Mouse (Mus musculus): ENCODE measurements around the gene Lamb2. TPM values are rescaled to one million over a fixed set of nuclear protein-coding genes. Genes with fewer than 3 reads are reported as not detected.

Lamb2 gene
- polyA plus RNA-seq, 1 experiment from 2014 or later: 70.2 TPM

GRCm38 (mm10) chr9:108461675-108462074 is 17.9 kb upstream of the Lamb2 start:
- WGBS: 85% methylated on average over 5 of the region's 5 CpGs
- Histone ChIP-seq H3K27me3 (no peaks in the 10 kb centered on the region), H3K4me1 (peaks cover 20% of the 10 kb centered on the region), H3K4me2 (replicated peaks) (peak overlapping the region; percentile 66), H3K4me3 (replicated peaks) (peak overlapping the region; percentile 92), H3K9me3 (replicated peaks) (no peaks in the 10 kb centered on the region), H3K36me3 (peaks cover 45% of the 10 kb centered on the region), H3K27ac (replicated peaks) (no peak overlapping the region), H3K9ac (no peak overlapping the region; the same call in 1 of the 2 replicates)
- no peak for ATAC-seq (ENCODE audit: insufficient number of reproducible peaks, low FRiP score, low TSS enrichment, low read depth)

DNA sequence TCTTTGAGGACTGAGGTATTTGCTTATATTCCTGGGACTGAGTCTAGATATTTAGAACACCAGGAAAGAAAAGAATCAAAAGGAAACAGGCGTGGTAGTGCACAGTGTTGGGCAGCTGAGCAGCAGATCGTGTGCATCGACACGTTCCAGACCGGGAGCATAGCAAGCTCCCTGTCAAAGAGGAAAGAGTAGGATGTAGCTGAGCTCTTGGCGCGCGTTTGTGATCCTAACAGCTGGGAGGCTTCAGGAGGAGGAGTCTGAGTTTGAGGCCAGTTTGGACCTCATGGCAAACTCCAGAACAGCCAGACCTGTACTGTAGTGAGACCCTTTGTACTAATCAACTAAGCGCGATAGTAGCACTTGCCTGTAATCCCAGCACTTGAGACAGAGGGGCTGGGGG is 17.3 kb upstream of the Lamb2 start:
- Histone ChIP-seq H3K4me3 (replicated peaks) (peak overlapping the region; percentile 92), H3K4me1 (peaks cover 20% of the 10 kb centered on the region), H3K9me3 (replicated peaks) (no peaks in the 10 kb centered on the region), H3K4me2 (replicated peaks) (no peak overlapping the region), H3K27ac (replicated peaks) (no peak overlapping the region), H3K27me3 (no peaks in the 10 kb centered on the region), H3K9ac (no peak overlapping the region), H3K36me3 (peaks cover 51% of the 10 kb centered on the region)
- no peak for ATAC-seq (ENCODE audit: insufficient number of reproducible peaks, low FRiP score, low TSS enrichment, low read depth)
- WGBS: 90% methylated on average over 10 of the region's 10 CpGs

- H3K4me2 ChIP-seq (replicated peaks): no peak overlapping the region
- H3K27me3 ChIP-seq: no peaks in the 10 kb centered on the region
- peaks cover 52% of the 10 kb centered on the region for H3K36me3 ChIP-seq
- no peaks in the 10 kb centered on the region for H3K9me3 ChIP-seq (replicated peaks)
- no peak overlapping the region for H3K9ac ChIP-seq
- H3K4me1 ChIP-seq: peaks cover 20% of the 10 kb centered on the region
- no peak overlapping the region for H3K4me3 ChIP-seq (replicated peaks)
- ATAC-seq (ENCODE audit: insufficient number of reproducible peaks, low FRiP score, low TSS enrichment, low read depth): no peak
- WGBS: 95% methylated on average over 9 of the region's 9 CpGs
- H3K27ac ChIP-seq (replicated peaks): no peak overlapping the region
These were observed 15.8 kb upstream of the Lamb2 start for GRCm38 (mm10) chr9:108463713-108464112.

DNA sequence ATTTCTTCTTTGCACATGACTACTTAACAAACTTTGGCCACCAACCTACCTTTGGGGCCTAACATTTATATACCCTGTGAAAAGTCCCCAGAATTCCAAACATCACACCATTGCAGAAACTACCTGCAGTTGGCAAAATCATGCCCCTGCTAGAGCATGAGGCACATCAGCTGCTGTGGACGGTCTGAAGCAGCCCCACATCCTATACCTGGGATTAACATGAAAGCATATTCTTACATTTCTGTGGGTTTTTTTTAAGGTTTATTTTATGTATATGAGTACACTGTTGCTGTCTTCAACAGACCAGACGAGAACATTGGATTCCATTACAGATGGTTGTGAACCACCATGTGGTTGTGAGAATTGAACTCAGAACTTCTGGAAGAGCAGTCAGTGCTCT is 13.3 kb upstream of the Lamb2 start:
- H3K9me3 ChIP-seq (replicated peaks): no peaks in the 10 kb centered on the region
- peaks cover 10% of the 10 kb centered on the region for H3K4me1 ChIP-seq
- no peak overlapping the region for H3K4me2 ChIP-seq (replicated peaks)
- no peak for ATAC-seq (ENCODE audit: insufficient number of reproducible peaks, low FRiP score, low TSS enrichment, low read depth)
- no peak overlapping the region for H3K9ac ChIP-seq
- peaks cover 52% of the 10 kb centered on the region for H3K36me3 ChIP-seq
- no peak overlapping the region for H3K4me3 ChIP-seq (replicated peaks)
- WGBS: 78% methylated on average over 2 of the region's 2 CpGs
- H3K27me3 ChIP-seq: no peaks in the 10 kb centered on the region
- H3K27ac ChIP-seq (replicated peaks): no peak overlapping the region

DNA sequence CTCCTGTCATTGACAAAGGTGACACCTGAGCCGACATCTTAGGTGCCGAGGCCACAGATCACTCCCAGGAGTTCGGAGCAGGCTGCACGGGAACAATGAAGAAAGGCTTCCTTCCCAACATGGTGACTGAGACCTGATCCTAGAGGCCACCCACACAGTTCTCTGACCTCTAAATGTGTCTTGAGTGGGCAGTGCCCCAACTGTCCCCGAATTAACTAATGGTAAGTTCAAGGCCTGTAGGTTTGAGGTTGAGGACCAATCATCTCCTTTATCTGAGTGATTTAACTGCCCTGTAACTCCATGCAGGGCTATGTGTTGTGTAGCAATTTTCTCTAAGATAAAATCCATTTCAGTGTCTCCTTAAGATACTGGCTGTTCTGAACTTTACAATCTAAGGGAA is 10.1 kb upstream of the Lamb2 start:
- 76% methylated on average over 5 of the region's 5 CpGs for WGBS
- Histone ChIP-seq H3K4me3 (replicated peaks) (no peak overlapping the region), H3K9me3 (replicated peaks) (no peaks in the 10 kb centered on the region), H3K9ac (no peak overlapping the region), H3K36me3 (peaks cover 29% of the 10 kb centered on the region), H3K27me3 (no peaks in the 10 kb centered on the region), H3K4me2 (replicated peaks) (no peak overlapping the region), H3K4me1 (no peaks in the 10 kb centered on the region), H3K27ac (replicated peaks) (no peak overlapping the region)
- ATAC-seq (ENCODE audit: insufficient number of reproducible peaks, low FRiP score, low TSS enrichment, low read depth): no peak

DNA sequence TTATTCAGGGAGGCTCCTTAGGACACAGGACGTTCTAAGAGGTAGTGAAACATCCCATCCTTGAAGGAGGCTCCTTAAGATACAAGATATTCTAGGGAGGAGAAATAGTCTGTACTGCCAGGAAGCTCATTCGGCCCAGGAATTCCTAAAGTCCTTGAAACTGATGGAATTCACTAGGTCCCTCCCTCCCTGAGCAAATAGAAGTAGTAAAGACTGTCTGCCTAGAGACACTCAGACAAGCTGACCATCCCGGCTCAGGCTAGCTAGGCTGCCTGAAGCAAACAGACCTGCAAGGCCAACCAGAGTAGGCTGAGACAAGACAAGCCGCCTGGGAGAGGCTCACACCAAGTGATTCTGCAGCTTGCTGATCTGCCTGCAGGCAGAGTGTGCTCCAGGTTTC is 9.7 kb upstream of the Lamb2 start:
- Histone ChIP-seq H3K4me2 (replicated peaks) (no peak overlapping the region), H3K27me3 (no peaks in the 10 kb centered on the region), H3K27ac (replicated peaks) (no peak overlapping the region), H3K4me3 (replicated peaks) (no peak overlapping the region), H3K9ac (no peak overlapping the region), H3K9me3 (replicated peaks) (no peaks in the 10 kb centered on the region), H3K4me1 (no peaks in the 10 kb centered on the region), H3K36me3 (peaks cover 24% of the 10 kb centered on the region)
- 71% methylated on average over 4 of the region's 4 CpGs for WGBS
- no peak for ATAC-seq (ENCODE audit: insufficient number of reproducible peaks, low FRiP score, low TSS enrichment, low read depth)

DNA sequence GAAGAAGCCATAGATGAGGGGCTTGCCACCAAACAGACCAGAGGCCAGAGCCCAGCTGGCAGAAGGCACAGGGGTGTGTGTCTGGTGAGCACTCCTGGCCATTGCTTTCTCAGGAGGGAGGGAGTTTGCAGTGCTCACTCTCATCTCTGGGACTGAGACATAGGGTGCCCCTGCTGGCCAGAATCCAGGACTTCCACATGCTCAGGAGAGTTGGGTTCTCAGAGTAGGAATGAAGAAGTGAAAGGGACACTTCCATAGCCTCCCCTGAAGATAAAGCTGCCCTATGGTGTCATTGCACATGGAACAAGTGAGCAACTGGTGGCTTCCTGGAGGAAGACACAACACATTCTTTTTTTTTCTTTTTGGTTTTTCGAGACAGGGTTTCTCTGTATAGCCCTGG is 5.0 kb upstream of the Lamb2 start:
- Histone ChIP-seq H3K4me2 (replicated peaks) (no peak overlapping the region), H3K4me3 (replicated peaks) (no peak overlapping the region), H3K9me3 (replicated peaks) (no peaks in the 10 kb centered on the region), H3K4me1 (peaks cover 8% of the 10 kb centered on the region), H3K27ac (replicated peaks) (no peak overlapping the region), H3K27me3 (no peaks in the 10 kb centered on the region), H3K9ac (no peak overlapping the region), H3K36me3 (no peaks in the 10 kb centered on the region)
- no peak for ATAC-seq (ENCODE audit: insufficient number of reproducible peaks, low FRiP score, low TSS enrichment, low read depth)
- 89% methylated on average over 1 of the region's 1 CpGs for WGBS

DNA sequence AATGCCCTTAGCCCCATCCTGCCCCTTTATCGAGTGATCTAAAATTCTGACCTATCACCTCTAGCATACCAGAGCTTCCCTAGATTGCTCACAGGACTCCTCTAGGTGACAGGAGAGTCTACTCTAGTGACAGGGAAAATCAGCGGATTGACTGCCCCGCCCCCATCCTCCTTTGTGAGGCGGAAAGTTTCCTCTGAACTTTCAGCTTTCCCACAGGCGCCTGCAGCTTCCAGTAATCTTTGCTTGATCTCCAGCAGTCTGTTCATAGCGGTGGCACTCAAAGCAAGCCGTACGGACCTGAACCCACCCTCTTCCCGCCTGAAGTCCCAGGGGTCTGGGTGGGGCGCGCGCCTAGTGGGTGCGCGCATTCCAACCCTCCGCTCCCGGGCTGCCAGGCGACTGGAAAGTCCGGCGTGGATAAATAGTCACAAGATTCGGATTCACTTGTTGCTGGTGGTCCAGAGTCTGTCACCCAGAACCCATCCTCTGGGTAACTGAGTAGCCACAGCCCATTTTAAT is 839 bp upstream of the Lamb2 start:
- Histone ChIP-seq H3K4me3 (replicated peaks) (peak overlapping the region; percentile 55), H3K27ac (replicated peaks) (peak overlapping the region; percentile 91), H3K9me3 (replicated peaks) (no peaks in the 10 kb centered on the region), H3K4me1 (peaks cover 27% of the 10 kb centered on the region), H3K9ac (peak overlapping the region; percentile 39), H3K4me2 (replicated peaks) (peak overlapping the region; percentile 80), H3K36me3 (peaks cover 24% of the 10 kb centered on the region), H3K27me3 (no peaks in the 10 kb centered on the region)
- peak; percentile 79 for ATAC-seq (ENCODE audit: insufficient number of reproducible peaks, low FRiP score, low TSS enrichment, low read depth)
- 0% methylated on average over 20 of the region's 20 CpGs for WGBS

- ATAC-seq (ENCODE audit: insufficient number of reproducible peaks, low FRiP score, low TSS enrichment, low read depth): no peak
- WGBS: 34% methylated on average over 11 of the region's 11 CpGs
- Histone ChIP-seq H3K4me2 (replicated peaks) (peak overlapping the region; percentile 80), H3K4me3 (replicated peaks) (peak overlapping the region; percentile 63), H3K36me3 (peaks cover 30% of the 10 kb centered on the region), H3K9me3 (replicated peaks) (no peaks in the 10 kb centered on the region), H3K9ac (0 out of 2 replicates have a peak overlapping the region, but pooled peaks have one; percentile 39), H3K4me1 (peaks cover 27% of the 10 kb centered on the region), H3K27me3 (no peaks in the 10 kb centered on the region), H3K27ac (replicated peaks) (peak overlapping the region; percentile 91)
These were observed 295 bp upstream of the Lamb2 start for GRCm38 (mm10) chr9:108479241-108479640.

GRCm38 (mm10) chr9:108480813-108481519 is 1.4 kb downstream of the Lamb2 start:
- Histone ChIP-seq H3K4me1 (peaks cover 27% of the 10 kb centered on the region), H3K4me2 (replicated peaks) (peak overlapping the region; percentile 80), H3K27ac (replicated peaks) (no peak overlapping the region), H3K4me3 (replicated peaks) (peak overlapping the region; percentile 63), H3K9ac (no peak overlapping the region), H3K36me3 (peaks cover 45% of the 10 kb centered on the region), H3K9me3 (replicated peaks) (no peaks in the 10 kb centered on the region), H3K27me3 (no peaks in the 10 kb centered on the region)
- no peak for ATAC-seq (ENCODE audit: insufficient number of reproducible peaks, low FRiP score, low TSS enrichment, low read depth)
- WGBS: 89% methylated on average over 28 of the region's 28 CpGs

- Histone ChIP-seq H3K4me1 (peaks cover 27% of the 10 kb centered on the region), H3K27ac (replicated peaks) (no peak overlapping the region), H3K27me3 (no peaks in the 10 kb centered on the region), H3K9me3 (replicated peaks) (no peaks in the 10 kb centered on the region), H3K9ac (no peak overlapping the region), H3K4me3 (replicated peaks) (no peak overlapping the region), H3K4me2 (replicated peaks) (no peak overlapping the region), H3K36me3 (peaks cover 52% of the 10 kb centered on the region)
- WGBS: 87% methylated on average over 19 of the region's 19 CpGs
- no peak for ATAC-seq (ENCODE audit: insufficient number of reproducible peaks, low FRiP score, low TSS enrichment, low read depth)
These were observed 2.1 kb downstream of the Lamb2 start for GRCm38 (mm10) chr9:108481520-108482210.

Measured in embryonic facial prominence, embryonic 15.5 days (tissue).